22 mouse cellular contexts compared by ENCODE assay signal in genomic region chr2:27262984-27263383, GRCm38 (mm10). TPM values are rescaled to one million over a fixed set of nuclear protein-coding genes. Genes with fewer than 3 reads are reported as not detected.
DNase-seq lines count a peak whose midpoint lies in the region; ATAC-seq and TF ChIP-seq lines count a peak whose summit lies in the region.
"Had no signal": no experiment of that assay in that cellular context is flagged by ENCODE, and none has a peak within 500 bp of the region (broad histone marks: within the 10 kb centered on the region; RNA-seq: fewer than 3 reads in every experiment).

No protein-coding gene starts in this region.

- no peak overlapping the region for H3K4me2 ChIP-seq in intestine, postnatal 0 days (replicated peaks; ENCODE audit: low read depth)
- no peak overlapping the region for H3K4me2 ChIP-seq in intestine, embryonic 16.5 days (ENCODE audit: low read depth, low read length)
- H3K4me2 ChIP-seq in kidney, embryonic 15.5 days: no peak overlapping the region
- H3K4me2 ChIP-seq: liver, embryonic 13.5 days; midbrain, embryonic 12.5 days; neural tube, embryonic 15.5 days had no signal

- no peak for ATAC-seq in intestine, postnatal 0 days
- ATAC-seq in intestine, embryonic 16.5 days: no peak
- no peak for ATAC-seq in kidney, embryonic 15.5 days (replicated peaks; ENCODE audit: low FRiP score)
- ATAC-seq: hindbrain, postnatal 0 days had no signal

- 0 out of 2 replicates have a peak overlapping the region, but pooled peaks have one; percentile 11 for H3K9ac ChIP-seq in intestine, postnatal 0 days (ENCODE audit: low read depth, low read length)
- H3K9ac ChIP-seq in intestine, embryonic 16.5 days (ENCODE audit: low read depth, low read length): no peak overlapping the region
- H3K9ac ChIP-seq in kidney, embryonic 15.5 days: no peak overlapping the region
- H3K9ac ChIP-seq: liver, embryonic 13.5 days; midbrain, embryonic 12.5 days; neural tube, embryonic 15.5 days had no signal

- H3K4me1 ChIP-seq in intestine, postnatal 0 days (replicated peaks; ENCODE audit: control insufficient read depth, insufficient read depth, low read length): no peaks in the 10 kb centered on the region
- no peaks in the 10 kb centered on the region for H3K4me1 ChIP-seq in intestine, embryonic 16.5 days (ENCODE audit: control insufficient read depth, insufficient read depth, low read length)
- no peaks in the 10 kb centered on the region for H3K4me1 ChIP-seq in kidney, embryonic 15.5 days
- H3K4me1 ChIP-seq: forebrain, embryonic 10.5 days; liver, embryonic 13.5 days; midbrain, embryonic 12.5 days; neural tube, embryonic 15.5 days had no signal

- H3K36me3 ChIP-seq in intestine, postnatal 0 days (ENCODE audit: control insufficient read depth, insufficient read depth): peaks cover 33% of the 10 kb centered on the region; the same call in 1 of the 2 replicates
- peaks cover 5% of the 10 kb centered on the region; the same call in 1 of the 2 replicates for H3K36me3 ChIP-seq in intestine, embryonic 16.5 days (ENCODE audit: control insufficient read depth, insufficient read depth, low read length)
- H3K36me3 ChIP-seq in kidney, embryonic 15.5 days: peaks cover 41% of the 10 kb centered on the region

- H3K27ac ChIP-seq in intestine, postnatal 0 days (ENCODE audit: low read depth, low read length): no peak overlapping the region
- no peak overlapping the region for H3K27ac ChIP-seq in intestine, embryonic 16.5 days (ENCODE audit: low read length)
- peak overlapping the region; percentile 1; the same call in 1 of the 2 replicates for H3K27ac ChIP-seq in kidney, embryonic 15.5 days
- H3K27ac ChIP-seq: forebrain, embryonic 10.5 days; heart, embryonic 10.5 days; hindbrain, postnatal 0 days; left cerebral cortex, adult 2 months; liver, embryonic 13.5 days; midbrain, embryonic 12.5 days; neural tube, embryonic 15.5 days had no signal

- H3K9me3 ChIP-seq in intestine, postnatal 0 days (ENCODE audit: control insufficient read depth): no peaks in the 10 kb centered on the region
- no peaks in the 10 kb centered on the region for H3K9me3 ChIP-seq in intestine, embryonic 16.5 days (ENCODE audit: control insufficient read depth, low read length)
- H3K9me3 ChIP-seq in kidney, embryonic 15.5 days (replicated peaks): no peaks in the 10 kb centered on the region
- H3K9me3 ChIP-seq: forebrain, embryonic 10.5 days; heart, embryonic 10.5 days; liver, embryonic 13.5 days; midbrain, embryonic 12.5 days; neural tube, embryonic 15.5 days had no signal

- WGBS in intestine, postnatal 0 days: 87% methylated on average over 4 of the region's 4 CpGs
- 86% methylated on average over 4 of the region's 4 CpGs for WGBS in intestine, embryonic 16.5 days
- WGBS in kidney, embryonic 15.5 days: 74% methylated on average over 4 of the region's 4 CpGs

- no peaks in the 10 kb centered on the region for H3K27me3 ChIP-seq in intestine, postnatal 0 days (replicated peaks; ENCODE audit: control insufficient read depth, insufficient read depth, low read length)
- no peaks in the 10 kb centered on the region for H3K27me3 ChIP-seq in intestine, embryonic 16.5 days (replicated peaks; ENCODE audit: control insufficient read depth, insufficient read depth, low read length)
- no peaks in the 10 kb centered on the region for H3K27me3 ChIP-seq in kidney, embryonic 15.5 days
- H3K27me3 ChIP-seq: liver, embryonic 13.5 days; midbrain, embryonic 12.5 days; neural tube, embryonic 15.5 days had no signal

- no peak overlapping the region for H3K4me3 ChIP-seq in intestine, postnatal 0 days (ENCODE audit: low read depth, low read length)
- no peak overlapping the region for H3K4me3 ChIP-seq in intestine, embryonic 16.5 days (ENCODE audit: low read length)
- H3K4me3 ChIP-seq in kidney, embryonic 15.5 days (replicated peaks): no peak overlapping the region
- H3K4me3 ChIP-seq: forebrain, embryonic 10.5 days; heart, embryonic 10.5 days; left cerebral cortex, adult 2 months; liver, embryonic 13.5 days; midbrain, embryonic 12.5 days; neural tube, embryonic 15.5 days had no signal

- no peak for TF ChIP-seq CTCF in intestine, postnatal 0 days (IDR thresholded peaks at IDR 0.05; ENCODE audit: low read depth)

- DNase-seq in adrenal gland, postnatal 10 days: peak; percentile 36
- no peak for DNase-seq in adrenal gland, adult 18-20 months (ENCODE audit: low spot score in 2 of 2)
- peak; percentile 22 to 26 for DNase-seq in kidney, postnatal 4 days
- DNase-seq in cerebellum, postnatal 36 days: no peak
- DNase-seq in thymus, postnatal 36 days: no peak
- DNase-seq: cerebellum, adult 11-12 months; cerebellum, postnatal 10 days; layer of hippocampus, adult 9-11 months; liver, embryonic 13.5 days; lung, adult 2 months; lung, postnatal 14 days; thymus, adult 18-20 months had no signal

RNA-seq across cellular contexts. Expression of gene Sardh, which starts 14.8 kb away (rescaled TPM):
- 10 to 100 TPM; 46.6 to 79.0 TPM for total RNA-seq in adrenal gland, postnatal 10 days (2021)
- 1 to 10 TPM; 7.0 to 9.2 TPM for total RNA-seq in adrenal gland, adult 18-20 months (2021)
- polyA plus RNA-seq in intestine, postnatal 0 days (2015; fragmentation: Nextera tagmentation; extraction: Ambion mirVana): 3.1 and 3.2 TPM in 2 replicates
- polyA plus RNA-seq in intestine, embryonic 16.5 days (2015; fragmentation: Nextera tagmentation; extraction: Ambion mirVana): 9.5 and 10.1 TPM in 2 replicates
- polyA plus RNA-seq in kidney, embryonic 15.5 days (2015; fragmentation: Nextera tagmentation; extraction: Ambion mirVana): 38.7 and 46.1 TPM in 2 replicates
- total RNA-seq: hematopoietic stem cell, adult 5-6 weeks had no signal

Comparison
In these comparisons a context has a peak if more than half of its experiments do, and no peak if none do; other contexts are left out.
1. DNase-seq: peak in adrenal gland, postnatal 10 days (single experiment) and kidney, postnatal 4 days (2 of 2); none in adrenal gland, adult 18-20 months (0 of 2), cerebellum, postnatal 36 days (0 of 2) and thymus, postnatal 36 days (0 of 2).